Mouse (Mus musculus): ENCODE data around the gene Vmn1r91. TPM values are rescaled to one million over a fixed set of nuclear protein-coding genes. Genes with fewer than 3 reads are reported as not detected.
"Not testable (repeated sequence)": the region's sequence is repeated elsewhere in the genome, so short reads cannot be mapped to it uniquely, and the experiment has no call there.

Vmn1r91 gene
- polyA plus RNA-seq (2014; fragmentation: Nextera tagmentation; extraction: Ambion mirVana), result not detected in 2 replicates

DNA sequence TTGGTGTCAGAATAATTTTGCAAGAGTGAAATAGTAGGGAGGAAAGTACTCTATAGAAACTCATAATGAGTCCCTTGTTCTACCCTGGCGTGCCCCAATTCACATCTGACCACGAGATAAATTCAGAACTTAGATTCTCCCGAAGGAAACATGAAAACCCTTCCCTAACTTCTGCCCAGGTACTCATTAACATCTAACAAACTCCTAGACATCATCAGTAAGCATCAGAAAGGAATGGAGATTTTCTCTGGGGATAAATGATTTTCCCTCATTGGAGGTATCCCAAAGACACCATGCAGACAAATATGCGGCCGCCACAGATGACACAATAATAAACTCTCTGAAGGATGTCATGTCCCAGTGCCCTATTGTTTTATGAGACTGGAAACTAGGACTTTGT lies at the start of gene Vmn1r91:
Vmn1r91 (plus strand) TSS at position 301 of the 400 bp plus-strand sequence.
- not testable (repeated sequence) for H3K27me3 ChIP-seq (replicated peaks; ENCODE audit: control insufficient read depth, insufficient read depth, low read length); H3K9ac ChIP-seq (ENCODE audit: low read length); H3K4me1 ChIP-seq (ENCODE audit: control insufficient read depth, insufficient read depth, low read length); H3K36me3 ChIP-seq (ENCODE audit: control insufficient read depth, insufficient read depth, low read length); H3K4me3 ChIP-seq (ENCODE audit: low read depth, low read length); H3K4me2 ChIP-seq (ENCODE audit: low read length); H3K27ac ChIP-seq (ENCODE audit: low read depth, low read length); H3K9me3 ChIP-seq (replicated peaks; ENCODE audit: control insufficient read depth, low read length); DNase-seq (ENCODE audit: low spot score); ATAC-seq
- 88% methylated on average over 5 of the region's 5 CpGs for WGBS

DNA sequence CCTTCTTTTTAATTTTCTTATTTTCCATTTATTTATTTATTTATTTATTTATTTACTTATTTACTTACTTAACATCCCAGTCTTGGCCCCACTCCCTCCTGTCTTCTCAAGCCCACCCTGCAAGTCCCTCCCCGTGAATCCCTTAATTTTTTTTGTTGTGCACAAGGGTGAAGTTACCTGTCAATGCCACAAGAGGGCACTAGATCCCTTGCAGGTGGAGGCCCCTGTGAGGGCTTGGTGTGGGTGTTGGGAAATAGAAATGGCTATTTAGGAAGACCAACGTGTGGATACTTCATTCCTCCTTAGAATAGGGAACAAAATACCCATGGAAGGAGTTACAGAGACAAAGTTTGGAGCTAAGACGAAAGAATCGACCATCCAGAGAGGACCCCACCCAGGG lies 35.4 kb upstream of the Vmn1r91 start:
- H3K36me3 ChIP-seq (ENCODE audit: control insufficient read depth, insufficient read depth, low read length); H3K4me1 ChIP-seq (ENCODE audit: control insufficient read depth, insufficient read depth, low read length); DNase-seq (ENCODE audit: low spot score); H3K9me3 ChIP-seq (replicated peaks; ENCODE audit: control insufficient read depth, low read length); H3K4me2 ChIP-seq (ENCODE audit: low read length); H3K27me3 ChIP-seq (replicated peaks; ENCODE audit: control insufficient read depth, insufficient read depth, low read length); H3K4me3 ChIP-seq (ENCODE audit: low read depth, low read length); ATAC-seq; H3K27ac ChIP-seq (ENCODE audit: low read depth, low read length); H3K9ac ChIP-seq (ENCODE audit: low read length): not testable (repeated sequence)
- 62% methylated on average over 4 of the region's 4 CpGs for WGBS

DNA sequence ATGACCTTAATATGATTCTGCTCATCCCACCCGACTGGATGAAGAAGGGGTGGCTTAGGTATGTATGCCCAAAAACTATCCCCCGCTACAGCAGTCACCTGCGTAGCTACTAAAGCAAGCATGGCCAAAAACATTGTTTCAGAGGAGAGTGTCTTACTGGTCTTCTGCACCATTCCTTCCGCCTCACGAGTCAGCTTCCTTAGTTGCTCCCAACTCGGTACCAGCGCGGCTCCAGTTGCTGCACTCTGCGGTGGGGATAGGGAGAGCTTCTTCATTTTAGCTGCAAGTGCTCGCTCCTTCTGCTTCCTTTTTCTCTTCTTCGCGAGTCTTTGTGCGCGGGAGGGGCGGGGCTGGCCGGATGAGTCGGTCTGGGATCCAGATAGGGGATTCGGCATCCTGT lies 21.4 kb upstream of the Vmn1r91 start:
- DNase-seq (ENCODE audit: low spot score); H3K27ac ChIP-seq (ENCODE audit: low read depth, low read length); H3K4me2 ChIP-seq (ENCODE audit: low read length); ATAC-seq; H3K4me3 ChIP-seq (ENCODE audit: low read depth, low read length); H3K36me3 ChIP-seq (ENCODE audit: control insufficient read depth, insufficient read depth, low read length); H3K9me3 ChIP-seq (replicated peaks; ENCODE audit: control insufficient read depth, low read length); H3K9ac ChIP-seq (ENCODE audit: low read length); H3K4me1 ChIP-seq (ENCODE audit: control insufficient read depth, insufficient read depth, low read length); H3K27me3 ChIP-seq (replicated peaks; ENCODE audit: control insufficient read depth, insufficient read depth, low read length): not testable (repeated sequence)
- WGBS, result 67% methylated on average over 18 of the region's 18 CpGs

DNA sequence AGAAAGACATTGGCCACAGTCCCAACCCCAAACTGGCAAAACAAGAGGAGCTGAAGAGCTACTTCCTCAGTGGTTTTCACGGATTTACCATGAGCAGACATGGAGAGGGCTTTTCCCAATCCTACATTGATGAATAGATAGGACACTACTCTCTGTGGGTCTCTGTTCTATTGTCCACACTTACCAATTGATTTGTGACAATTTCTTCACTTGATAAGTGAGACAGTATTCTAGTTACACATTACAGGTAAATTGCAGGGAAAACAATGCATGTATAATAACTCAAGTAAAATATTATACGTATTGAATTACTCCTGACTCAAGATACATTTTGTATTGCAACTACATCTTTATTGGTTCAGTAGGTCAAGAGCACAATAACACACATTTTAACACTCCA lies 23.0 kb downstream of the Vmn1r91 start, which contains the start of gene Gm16442:
Gm16442 (minus strand) TSS at position 101 of the 400 bp plus-strand sequence.
- H3K4me3 ChIP-seq (ENCODE audit: low read depth, low read length); H3K36me3 ChIP-seq (ENCODE audit: control insufficient read depth, insufficient read depth, low read length); H3K4me2 ChIP-seq (ENCODE audit: low read length); ATAC-seq; H3K27ac ChIP-seq (ENCODE audit: low read depth, low read length); H3K4me1 ChIP-seq (ENCODE audit: control insufficient read depth, insufficient read depth, low read length); DNase-seq (ENCODE audit: low spot score); H3K27me3 ChIP-seq (replicated peaks; ENCODE audit: control insufficient read depth, insufficient read depth, low read length); H3K9ac ChIP-seq (ENCODE audit: low read length); H3K9me3 ChIP-seq (replicated peaks; ENCODE audit: control insufficient read depth, low read length): not testable (repeated sequence)
- WGBS, result no CpG with 5 or more reads among the region's 2 CpGs

DNA sequence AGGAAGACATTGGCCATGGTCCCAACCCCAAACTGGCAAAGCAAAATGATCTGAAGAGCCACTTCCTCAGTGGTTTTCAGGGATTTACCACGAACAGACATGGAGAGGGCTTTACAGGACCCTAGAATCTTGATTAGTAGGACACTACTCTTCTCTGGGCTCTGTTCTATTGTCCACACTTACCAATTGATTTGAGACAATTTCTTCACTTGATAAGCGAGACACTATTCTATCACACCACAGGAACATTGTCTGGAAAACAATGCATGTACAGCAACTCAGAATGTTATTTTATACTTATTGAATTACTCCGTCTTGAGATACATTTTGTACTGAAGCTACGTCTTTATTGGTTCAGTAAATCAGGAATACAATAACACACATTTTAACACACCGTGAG lies 39.5 kb downstream of the Vmn1r91 start, which contains the start of gene Vmn1r93:
Vmn1r93 (minus strand) TSS at position 101 of the 400 bp plus-strand sequence.
- not testable (repeated sequence) for ATAC-seq; H3K4me2 ChIP-seq (ENCODE audit: low read length); H3K9me3 ChIP-seq (replicated peaks; ENCODE audit: control insufficient read depth, low read length); H3K27ac ChIP-seq (ENCODE audit: low read depth, low read length); H3K9ac ChIP-seq (ENCODE audit: low read length); H3K4me1 ChIP-seq (ENCODE audit: control insufficient read depth, insufficient read depth, low read length); H3K4me3 ChIP-seq (ENCODE audit: low read depth, low read length); H3K36me3 ChIP-seq (ENCODE audit: control insufficient read depth, insufficient read depth, low read length); H3K27me3 ChIP-seq (replicated peaks; ENCODE audit: control insufficient read depth, insufficient read depth, low read length); DNase-seq (ENCODE audit: low spot score)
- no CpG with 5 or more reads among the region's 5 CpGs for WGBS

Other genes starting within 250 kb of the Vmn1r91 start
- 5.6 and 7.1 TPM in 2 replicates for gene Gm19345, start 247.7 kb upstream of the Vmn1r91 start, polyA plus RNA-seq (2014; fragmentation: Nextera tagmentation; extraction: Ambion mirVana)
- not detected in 2 replicates for gene Ceacam16, start 238.4 kb upstream of the Vmn1r91 start, polyA plus RNA-seq (2014; fragmentation: Nextera tagmentation; extraction: Ambion mirVana)
- gene Ceacam19, start 211.7 kb upstream of the Vmn1r91 start, polyA plus RNA-seq (2014; fragmentation: Nextera tagmentation; extraction: Ambion mirVana), result not detected in 2 replicates
- 3.2 and 5.0 TPM in 2 replicates for gene Pvr, start 178.5 kb upstream of the Vmn1r91 start, polyA plus RNA-seq (2014; fragmentation: Nextera tagmentation; extraction: Ambion mirVana)
- gene Igsf23, start 148.9 kb upstream of the Vmn1r91 start, polyA plus RNA-seq (2014; fragmentation: Nextera tagmentation; extraction: Ambion mirVana), result not detected in 2 replicates
- not detected in 2 replicates for gene Ceacam20, start 134.3 kb upstream of the Vmn1r91 start, polyA plus RNA-seq (2014; fragmentation: Nextera tagmentation; extraction: Ambion mirVana)
- not detected in 2 replicates for gene Nlrp9b, start 108.2 kb upstream of the Vmn1r91 start, polyA plus RNA-seq (2014; fragmentation: Nextera tagmentation; extraction: Ambion mirVana)
- gene Gm16442, start 22.9 kb downstream of the Vmn1r91 start, polyA plus RNA-seq (2014; fragmentation: Nextera tagmentation; extraction: Ambion mirVana), result not detected in 2 replicates
- gene Vmn1r93, start 39.4 kb downstream of the Vmn1r91 start, polyA plus RNA-seq (2014; fragmentation: Nextera tagmentation; extraction: Ambion mirVana), result not detected in 2 replicates
- not detected in 2 replicates for gene Vmn1r94, start 68.7 kb downstream of the Vmn1r91 start, polyA plus RNA-seq (2014; fragmentation: Nextera tagmentation; extraction: Ambion mirVana)
- not detected in 2 replicates for gene Vmn1r95, start 94.0 kb downstream of the Vmn1r91 start, polyA plus RNA-seq (2014; fragmentation: Nextera tagmentation; extraction: Ambion mirVana)
- gene Gm6164, start 105.9 kb downstream of the Vmn1r91 start, polyA plus RNA-seq (2014; fragmentation: Nextera tagmentation; extraction: Ambion mirVana), result not detected in 2 replicates
- not detected in 2 replicates for gene Gm4498, start 134.1 kb downstream of the Vmn1r91 start, polyA plus RNA-seq (2014; fragmentation: Nextera tagmentation; extraction: Ambion mirVana)
- gene Gm5890, start 163.2 kb downstream of the Vmn1r91 start, polyA plus RNA-seq (2014; fragmentation: Nextera tagmentation; extraction: Ambion mirVana), result not detected in 2 replicates
- not detected in 2 replicates for gene Gm4133, start 234.4 kb downstream of the Vmn1r91 start, polyA plus RNA-seq (2014; fragmentation: Nextera tagmentation; extraction: Ambion mirVana)

All from forebrain, embryonic 14.5 days (tissue).